Mouse (Mus musculus): ENCODE results near the gene Cd163. TPM values are rescaled to one million over a fixed set of nuclear protein-coding genes. Genes with fewer than 3 reads are reported as not detected.

The Cd163 gene
- polyA plus RNA-seq, 1 experiment from 2014 or later: 0.16 TPM

DNA sequence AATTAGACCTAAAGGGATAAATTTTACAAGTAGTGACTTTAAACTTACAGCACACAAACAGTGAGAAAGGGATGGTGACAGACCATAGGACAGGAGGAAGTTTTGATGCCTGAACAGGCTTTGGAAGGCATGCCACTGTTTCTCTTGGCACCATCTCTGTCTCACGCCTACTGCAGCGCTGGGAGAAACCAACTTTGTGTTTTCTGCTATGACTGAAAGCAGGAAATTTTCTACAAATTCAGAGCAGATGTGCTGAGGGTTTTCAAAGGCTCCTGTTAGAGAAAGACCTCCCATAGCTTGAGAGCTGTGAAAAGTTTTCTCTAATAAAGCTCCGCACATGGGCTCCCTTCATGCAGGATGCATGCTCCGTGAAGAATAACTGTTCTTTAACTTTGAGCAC is 40.6 kb downstream of the Cd163 start:
- 80% methylated on average over 4 of the region's 4 CpGs for WGBS

DNA sequence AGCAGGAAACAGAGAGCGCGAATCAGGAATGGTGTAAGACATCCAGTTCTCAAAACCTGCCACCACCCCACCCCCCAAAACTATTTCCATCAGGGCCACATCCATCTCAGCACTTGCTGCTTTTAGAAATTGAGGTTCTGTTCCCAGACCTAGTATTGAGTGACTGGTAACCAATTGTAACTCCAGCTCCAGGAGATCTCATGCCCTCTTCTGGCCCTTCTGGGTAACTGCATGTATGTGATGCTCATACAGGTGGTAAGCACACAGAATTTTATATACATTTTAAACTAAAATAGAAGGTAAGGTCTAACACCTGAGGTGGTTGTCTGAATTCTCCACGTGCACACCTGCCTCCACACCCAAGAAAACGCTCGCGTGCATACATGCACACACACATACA is 42.2 kb downstream of the Cd163 start:
- ATAC-seq (ENCODE audit: insufficient number of reproducible peaks, insufficient read depth, low FRiP score, low read depth): no peak
- Histone ChIP-seq H3K27ac (ENCODE audit: low read length) (no peak overlapping the region), H3K4me1 (ENCODE audit: control insufficient read depth, insufficient read depth, low read length) (no peaks in the 10 kb centered on the region), H3K36me3 (ENCODE audit: control insufficient read depth, insufficient read depth, low read length) (no peaks in the 10 kb centered on the region), H3K4me2 (replicated peaks; ENCODE audit: low read depth, low read length) (no peak overlapping the region), H3K9me3 (ENCODE audit: control insufficient read depth, low read depth, low read length) (no peaks in the 10 kb centered on the region), H3K4me3 (ENCODE audit: low read depth, low read length) (no peak overlapping the region), H3K9ac (replicated peaks; ENCODE audit: low read depth, low read length) (no peak overlapping the region), H3K27me3 (ENCODE audit: control insufficient read depth, insufficient read depth, low read length) (no peaks in the 10 kb centered on the region)
- WGBS: 81% methylated on average over 6 of the region's 6 CpGs

More for the DNA sequence above, 40.6 kb downstream of the Cd163 start:
- no peak for ATAC-seq (ENCODE audit: insufficient number of reproducible peaks, insufficient read depth, low FRiP score, low read depth)
- Histone ChIP-seq H3K4me3 (ENCODE audit: low read depth, low read length) (no peak overlapping the region), H3K4me1 (ENCODE audit: control insufficient read depth, insufficient read depth, low read length) (no peaks in the 10 kb centered on the region), H3K9ac (replicated peaks; ENCODE audit: low read depth, low read length) (no peak overlapping the region), H3K27ac (ENCODE audit: low read length) (no peak overlapping the region), H3K27me3 (ENCODE audit: control insufficient read depth, insufficient read depth, low read length) (no peaks in the 10 kb centered on the region), H3K36me3 (ENCODE audit: control insufficient read depth, insufficient read depth, low read length) (no peaks in the 10 kb centered on the region), H3K4me2 (replicated peaks; ENCODE audit: low read depth, low read length) (no peak overlapping the region), H3K9me3 (ENCODE audit: control insufficient read depth, low read depth, low read length) (no peaks in the 10 kb centered on the region)

DNA sequence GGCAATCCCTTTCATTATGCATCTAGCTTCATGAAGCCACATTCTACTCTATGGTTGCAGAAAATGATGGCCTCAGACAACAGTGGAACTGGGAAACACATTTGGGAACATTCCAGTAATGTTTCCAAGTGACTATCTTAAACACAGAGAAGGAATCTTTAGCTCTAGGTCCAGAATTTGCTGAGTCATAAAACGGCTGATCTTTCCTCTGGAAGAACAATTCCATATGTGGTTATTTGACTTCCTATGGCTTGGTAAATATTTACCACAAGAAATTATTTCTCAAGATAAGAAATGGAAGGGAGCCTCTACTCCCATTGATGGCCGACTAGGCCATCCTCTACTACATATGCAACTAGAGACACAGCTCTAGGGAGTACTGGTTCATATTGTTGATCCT is 48.8 kb downstream of the Cd163 start:
- Histone ChIP-seq H3K9ac (replicated peaks; ENCODE audit: low read depth, low read length) (no peak overlapping the region), H3K27ac (ENCODE audit: low read length) (no peak overlapping the region), H3K4me2 (replicated peaks; ENCODE audit: low read depth, low read length) (no peak overlapping the region), H3K27me3 (ENCODE audit: control insufficient read depth, insufficient read depth, low read length) (no peaks in the 10 kb centered on the region), H3K4me1 (ENCODE audit: control insufficient read depth, insufficient read depth, low read length) (no peaks in the 10 kb centered on the region), H3K4me3 (ENCODE audit: low read depth, low read length) (no peak overlapping the region), H3K9me3 (ENCODE audit: control insufficient read depth, low read depth, low read length) (no peaks in the 10 kb centered on the region), H3K36me3 (ENCODE audit: control insufficient read depth, insufficient read depth, low read length) (no peaks in the 10 kb centered on the region)
- ATAC-seq (ENCODE audit: insufficient number of reproducible peaks, insufficient read depth, low FRiP score, low read depth): no peak
- 72% methylated on average over 2 of the region's 2 CpGs for WGBS

DNA sequence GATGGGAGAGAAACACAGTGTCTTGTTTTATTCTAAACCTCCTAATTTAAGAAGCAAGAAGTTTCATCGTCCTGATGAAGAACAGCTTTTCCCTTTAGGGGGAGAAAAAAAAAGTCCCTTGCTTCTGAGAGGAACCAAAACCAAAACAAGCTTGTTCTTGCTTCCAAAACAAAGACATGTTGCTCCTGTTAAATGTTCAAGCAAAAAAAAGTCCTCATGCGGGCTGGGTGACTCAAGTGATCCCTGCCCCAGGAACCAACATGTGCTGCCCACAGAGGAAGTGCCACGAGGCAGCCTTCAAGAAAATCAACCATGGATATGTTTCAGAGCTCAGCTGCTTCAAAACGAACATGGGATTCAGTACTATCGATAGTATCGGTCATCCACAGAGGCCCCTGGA is 54.5 kb downstream of the Cd163 start:
- H3K4me1 ChIP-seq (ENCODE audit: control insufficient read depth, insufficient read depth, low read length): no peaks in the 10 kb centered on the region
- H3K27ac ChIP-seq (ENCODE audit: low read length): no peak overlapping the region
- H3K4me2 ChIP-seq (replicated peaks; ENCODE audit: low read depth, low read length): no peak overlapping the region
- H3K4me3 ChIP-seq (ENCODE audit: low read depth, low read length): no peak overlapping the region
- no peak for ATAC-seq (ENCODE audit: insufficient number of reproducible peaks, insufficient read depth, low FRiP score, low read depth)
- H3K9me3 ChIP-seq (ENCODE audit: control insufficient read depth, low read depth, low read length): no peaks in the 10 kb centered on the region
- H3K9ac ChIP-seq (replicated peaks; ENCODE audit: low read depth, low read length): no peak overlapping the region
- H3K27me3 ChIP-seq (ENCODE audit: control insufficient read depth, insufficient read depth, low read length): no peaks in the 10 kb centered on the region
- H3K36me3 ChIP-seq (ENCODE audit: control insufficient read depth, insufficient read depth, low read length): no peaks in the 10 kb centered on the region
- 87% methylated on average over 6 of the region's 6 CpGs for WGBS

DNA sequence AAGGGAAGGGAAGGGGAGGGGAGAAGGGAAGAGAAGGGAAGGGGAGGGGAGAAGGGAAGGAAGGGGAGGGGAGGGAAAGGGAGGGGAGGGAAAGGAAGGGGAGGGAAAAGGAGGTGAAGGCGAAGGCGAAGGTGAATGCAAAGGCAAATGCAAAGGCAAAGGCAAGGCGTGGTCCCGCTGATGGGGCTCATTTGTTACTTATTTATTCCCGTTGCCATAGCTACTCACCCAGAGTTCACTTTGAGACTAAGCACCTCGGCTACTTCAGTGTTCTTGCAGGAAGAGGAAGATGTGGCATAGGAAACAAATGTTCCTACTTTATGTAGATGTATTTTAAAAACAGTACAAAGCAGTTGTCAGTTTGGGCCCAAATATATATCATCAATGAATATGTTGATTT is 56.1 kb downstream of the Cd163 start:
- H3K27ac ChIP-seq (ENCODE audit: low read length): no peak overlapping the region
- H3K4me1 ChIP-seq (ENCODE audit: control insufficient read depth, insufficient read depth, low read length): no peaks in the 10 kb centered on the region
- no peaks in the 10 kb centered on the region for H3K36me3 ChIP-seq (ENCODE audit: control insufficient read depth, insufficient read depth, low read length)
- no peak overlapping the region for H3K4me2 ChIP-seq (replicated peaks; ENCODE audit: low read depth, low read length)
- ATAC-seq (ENCODE audit: insufficient number of reproducible peaks, insufficient read depth, low FRiP score, low read depth): no peak
- H3K9me3 ChIP-seq (ENCODE audit: control insufficient read depth, low read depth, low read length): no peaks in the 10 kb centered on the region
- no peak overlapping the region for H3K4me3 ChIP-seq (ENCODE audit: low read depth, low read length)
- no peak overlapping the region for H3K9ac ChIP-seq (replicated peaks; ENCODE audit: low read depth, low read length)
- WGBS: 49% methylated on average over 6 of the region's 6 CpGs
- H3K27me3 ChIP-seq (ENCODE audit: control insufficient read depth, insufficient read depth, low read length): no peaks in the 10 kb centered on the region

DNA sequence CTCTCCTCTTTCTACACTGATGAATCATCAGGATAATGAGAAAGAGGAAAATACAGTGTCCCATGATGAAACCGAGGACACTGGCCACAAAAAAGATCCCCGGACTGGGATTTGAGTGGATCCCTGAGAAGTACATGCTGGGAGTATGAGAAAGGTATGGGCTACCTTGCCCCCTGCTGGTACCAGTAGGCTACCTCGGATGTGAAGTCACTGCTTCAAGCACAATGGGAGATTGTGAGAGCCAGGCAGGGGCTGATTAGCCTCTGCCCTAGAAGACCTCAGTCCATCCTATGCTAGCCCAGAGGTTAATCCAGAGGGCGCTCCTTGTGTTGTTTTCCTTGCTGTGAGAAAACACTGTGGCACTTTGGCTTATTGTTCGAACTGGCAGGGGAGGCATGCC is 59.9 kb downstream of the Cd163 start:
- no peaks in the 10 kb centered on the region for H3K36me3 ChIP-seq (ENCODE audit: control insufficient read depth, insufficient read depth, low read length)
- H3K27ac ChIP-seq (ENCODE audit: low read length): no peak overlapping the region
- H3K4me3 ChIP-seq (ENCODE audit: low read depth, low read length): no peak overlapping the region
- no peak overlapping the region for H3K4me2 ChIP-seq (replicated peaks; ENCODE audit: low read depth, low read length)
- no peak overlapping the region for H3K9ac ChIP-seq (replicated peaks; ENCODE audit: low read depth, low read length)
- H3K27me3 ChIP-seq (ENCODE audit: control insufficient read depth, insufficient read depth, low read length): no peaks in the 10 kb centered on the region
- WGBS: 65% methylated on average over 5 of the region's 5 CpGs
- ATAC-seq (ENCODE audit: insufficient number of reproducible peaks, insufficient read depth, low FRiP score, low read depth): no peak
- H3K9me3 ChIP-seq (ENCODE audit: control insufficient read depth, low read depth, low read length): no peaks in the 10 kb centered on the region
- H3K4me1 ChIP-seq (ENCODE audit: control insufficient read depth, insufficient read depth, low read length): no peaks in the 10 kb centered on the region

DNA sequence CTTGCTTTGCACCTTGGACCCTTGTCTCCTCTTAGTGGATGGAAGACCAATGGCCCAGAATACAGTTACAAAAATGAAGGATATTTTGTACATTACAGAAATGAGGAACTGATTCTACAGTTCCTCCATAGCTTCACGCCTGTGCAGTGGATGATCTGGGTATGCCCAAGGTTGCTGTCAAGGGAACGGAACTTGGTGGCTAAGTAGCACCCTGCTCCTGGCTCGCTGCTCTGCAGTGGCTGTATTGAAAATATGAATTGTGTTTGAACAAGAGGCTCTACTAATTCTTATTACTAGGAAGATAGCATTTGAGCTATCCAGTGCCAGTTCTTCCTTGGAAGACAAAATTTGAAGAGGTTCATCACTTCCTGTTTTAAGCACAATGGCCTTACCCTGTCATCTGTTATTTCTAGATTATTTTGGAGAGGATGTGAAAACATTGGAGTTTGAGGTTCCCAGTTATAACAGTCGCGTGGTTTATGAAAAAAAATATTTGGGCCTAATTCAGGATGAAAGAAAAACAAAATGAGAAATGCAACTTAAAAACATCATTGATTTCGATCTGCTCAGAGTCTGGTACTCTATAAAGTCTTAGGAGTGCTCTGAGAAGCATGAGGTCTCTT is 69.2 kb downstream of the Cd163 start:
- WGBS: 88% methylated on average over 6 of the region's 6 CpGs
- no peaks in the 10 kb centered on the region for H3K36me3 ChIP-seq (ENCODE audit: control insufficient read depth, insufficient read depth, low read length)
- no peak for ATAC-seq (ENCODE audit: insufficient number of reproducible peaks, insufficient read depth, low FRiP score, low read depth)

DNA sequence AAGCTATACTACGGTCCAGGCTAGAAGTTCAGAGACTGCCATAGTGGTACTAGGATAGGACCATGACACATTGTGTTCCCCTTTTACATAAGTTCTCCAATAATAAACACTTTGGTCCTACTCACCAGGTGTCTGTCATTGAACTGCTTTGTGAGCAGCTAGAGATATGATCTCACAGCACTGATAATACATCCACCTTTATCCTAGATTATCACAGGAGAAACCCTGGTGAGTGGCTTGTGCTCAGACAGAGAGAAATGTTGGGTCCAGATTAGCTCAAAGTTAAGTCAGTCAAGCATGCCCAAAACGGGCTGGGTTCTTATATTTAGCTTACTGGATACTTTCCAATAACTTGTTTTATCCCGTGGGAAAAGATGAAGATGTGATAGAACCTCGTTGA is 70.2 kb downstream of the Cd163 start:
- Histone ChIP-seq H3K9me3 (ENCODE audit: control insufficient read depth, low read depth, low read length) (no peaks in the 10 kb centered on the region), H3K4me3 (ENCODE audit: low read depth, low read length) (no peak overlapping the region), H3K9ac (replicated peaks; ENCODE audit: low read depth, low read length) (no peak overlapping the region), H3K36me3 (ENCODE audit: control insufficient read depth, insufficient read depth, low read length) (no peaks in the 10 kb centered on the region), H3K4me2 (replicated peaks; ENCODE audit: low read depth, low read length) (no peak overlapping the region), H3K4me1 (ENCODE audit: control insufficient read depth, insufficient read depth, low read length) (no peaks in the 10 kb centered on the region), H3K27me3 (ENCODE audit: control insufficient read depth, insufficient read depth, low read length) (no peaks in the 10 kb centered on the region), H3K27ac (ENCODE audit: low read length) (no peak overlapping the region)
- 78% methylated on average over 4 of the region's 4 CpGs for WGBS
- no peak for ATAC-seq (ENCODE audit: insufficient number of reproducible peaks, insufficient read depth, low FRiP score, low read depth)

More for the DNA sequence above, 69.2 kb downstream of the Cd163 start:
- H3K27ac ChIP-seq (ENCODE audit: low read length): no peak overlapping the region
- no peak overlapping the region for H3K9ac ChIP-seq (replicated peaks; ENCODE audit: low read depth, low read length)
- no peaks in the 10 kb centered on the region for H3K4me1 ChIP-seq (ENCODE audit: control insufficient read depth, insufficient read depth, low read length)
- no peak overlapping the region for H3K4me3 ChIP-seq (ENCODE audit: low read depth, low read length)
- H3K27me3 ChIP-seq (ENCODE audit: control insufficient read depth, insufficient read depth, low read length): no peaks in the 10 kb centered on the region
- no peaks in the 10 kb centered on the region for H3K9me3 ChIP-seq (ENCODE audit: control insufficient read depth, low read depth, low read length)
- H3K4me2 ChIP-seq (replicated peaks; ENCODE audit: low read depth, low read length): no peak overlapping the region

DNA sequence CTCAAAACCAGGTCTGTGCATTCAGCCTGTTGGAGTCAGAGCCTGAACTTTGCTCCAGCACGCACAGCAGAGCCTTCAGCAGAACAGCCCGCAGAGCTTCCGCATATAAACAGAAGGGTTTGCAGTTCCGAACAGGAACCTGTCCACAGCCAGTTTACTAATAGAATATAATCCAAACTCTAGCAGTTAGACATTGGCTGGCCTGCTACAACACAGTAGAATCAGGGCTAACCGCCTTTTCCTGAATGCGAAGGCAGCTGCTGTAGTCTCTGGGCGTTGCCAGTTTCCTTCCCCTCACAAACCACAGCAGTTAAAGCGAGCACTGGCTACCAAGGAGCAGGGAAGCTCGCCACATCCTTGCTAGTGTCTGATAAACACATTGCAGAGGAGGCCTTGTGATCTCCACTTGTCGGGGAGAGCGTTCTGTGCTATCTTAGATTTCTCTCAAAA is 71.0 kb downstream of the Cd163 start:
- H3K27ac ChIP-seq (ENCODE audit: low read length): no peak overlapping the region
- H3K36me3 ChIP-seq (ENCODE audit: control insufficient read depth, insufficient read depth, low read length): no peaks in the 10 kb centered on the region
- H3K4me1 ChIP-seq (ENCODE audit: control insufficient read depth, insufficient read depth, low read length): no peaks in the 10 kb centered on the region
- no peak overlapping the region for H3K4me3 ChIP-seq (ENCODE audit: low read depth, low read length)
- WGBS: 74% methylated on average over 11 of the region's 11 CpGs
- H3K4me2 ChIP-seq (replicated peaks; ENCODE audit: low read depth, low read length): no peak overlapping the region
- H3K27me3 ChIP-seq (ENCODE audit: control insufficient read depth, insufficient read depth, low read length): no peaks in the 10 kb centered on the region
- H3K9me3 ChIP-seq (ENCODE audit: control insufficient read depth, low read depth, low read length): no peaks in the 10 kb centered on the region
- no peak overlapping the region for H3K9ac ChIP-seq (replicated peaks; ENCODE audit: low read depth, low read length)
- ATAC-seq (ENCODE audit: insufficient number of reproducible peaks, insufficient read depth, low FRiP score, low read depth): no peak
